In genomic region chr17:62783524-62784273, GRCm38 (mm10) we compare ENCODE assay signal across 7 mouse cellular contexts.
DNase-seq lines count a peak whose midpoint lies in the region; ATAC-seq lines count a peak whose summit lies in the region.

No protein-coding gene starts in this region.

- ATAC-seq in intestine, embryonic 16.5 days: peak; percentile 92
- peak; percentile 42; the same call in 1 of the 2 replicates for ATAC-seq in midbrain, embryonic 12.5 days (ENCODE audit: low FRiP score, low read depth)

- no peaks in the 10 kb centered on the region for H3K36me3 ChIP-seq in intestine, embryonic 16.5 days (ENCODE audit: control insufficient read depth, insufficient read depth, low read length)
- H3K36me3 ChIP-seq in midbrain, embryonic 12.5 days: no peaks in the 10 kb centered on the region

- H3K9me3 ChIP-seq in intestine, embryonic 16.5 days (ENCODE audit: control insufficient read depth, low read length): no peaks in the 10 kb centered on the region
- no peaks in the 10 kb centered on the region for H3K9me3 ChIP-seq in midbrain, embryonic 12.5 days

- 0 out of 2 replicates have a peak overlapping the region, but pooled peaks have one; percentile 30 for H3K9ac ChIP-seq in intestine, embryonic 16.5 days (ENCODE audit: low read depth, low read length)
- no peak overlapping the region for H3K9ac ChIP-seq in midbrain, embryonic 12.5 days (replicated peaks)

- H3K27ac ChIP-seq in intestine, embryonic 16.5 days (ENCODE audit: low read length): no peak overlapping the region
- H3K27ac ChIP-seq in midbrain, embryonic 12.5 days (replicated peaks): no peak overlapping the region

- intact Hi-C loops in left cerebral cortex, postnatal 36 days (cut with DNase I): no loop called here

- H3K4me1 ChIP-seq in intestine, embryonic 16.5 days (ENCODE audit: control insufficient read depth, insufficient read depth, low read length): peaks cover 17% of the 10 kb centered on the region
- peaks cover 59% of the 10 kb centered on the region for H3K4me1 ChIP-seq in midbrain, embryonic 12.5 days

- no peaks in the 10 kb centered on the region for H3K27me3 ChIP-seq in intestine, embryonic 16.5 days (replicated peaks; ENCODE audit: control insufficient read depth, insufficient read depth, low read length)
- H3K27me3 ChIP-seq in midbrain, embryonic 12.5 days: peaks cover 48% of the 10 kb centered on the region

- H3K4me2 ChIP-seq in intestine, embryonic 16.5 days (ENCODE audit: low read depth, low read length): peak overlapping the region; percentile 46
- H3K4me2 ChIP-seq in midbrain, embryonic 12.5 days (replicated peaks): peak overlapping the region; percentile 49

- peak overlapping the region; percentile 26; the same call in 1 of the 2 replicates for H3K4me3 ChIP-seq in intestine, embryonic 16.5 days (ENCODE audit: low read length)
- peak overlapping the region; percentile 25 for H3K4me3 ChIP-seq in midbrain, embryonic 12.5 days

- WGBS in intestine, embryonic 16.5 days: 26% methylated on average over 13 of the region's 13 CpGs
- WGBS in midbrain, embryonic 12.5 days: 16% methylated on average over 13 of the region's 13 CpGs

- DNase-seq in adrenal gland, adult 8-10 months: peak; percentile 32
- DNase-seq in embryo, embryonic 11.5 days (ENCODE audit: low read depth, low spot score): peak; percentile 68
- peak; percentile 59 to 75 for DNase-seq in gastrocnemius, postnatal 4 days (ENCODE audit: low spot score in 2 of 2)
- peak; percentile 62 to 76 for DNase-seq in left cerebral cortex, postnatal 36 days (ENCODE audit: low spot score in 2 of 2)
- DNase-seq in spleen, adult 18-20 months: peak; percentile 30 to 70
